Mouse (Mus musculus): Measurements from ENCODE around the gene Capn11.

Capn11 gene

DNA sequence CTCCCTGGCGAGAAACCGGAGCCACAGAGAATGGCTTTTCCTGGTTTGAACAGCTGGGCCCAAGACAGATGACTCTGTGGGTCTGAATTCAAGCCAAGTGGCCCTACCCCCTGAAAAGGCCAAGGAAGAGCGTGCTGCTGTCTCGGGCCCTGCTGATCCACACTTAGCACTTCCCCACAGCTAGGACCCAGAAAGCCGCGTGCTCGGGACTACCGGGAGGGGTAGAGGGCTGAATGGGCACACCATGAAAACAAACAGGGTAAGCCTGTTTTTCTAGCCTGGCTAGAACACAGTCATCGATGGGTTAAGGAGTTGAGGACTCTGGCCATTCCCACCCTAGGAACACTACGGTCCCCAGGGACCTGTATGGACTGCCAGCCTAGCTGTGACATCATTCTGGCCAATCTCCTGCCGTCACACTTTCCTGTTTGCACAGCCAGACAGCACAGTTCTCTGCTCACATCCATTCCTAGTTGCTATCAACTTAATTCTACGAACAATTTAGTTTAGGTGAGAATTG, 78.1 kb downstream of the Capn11 start:
- DNase-seq: no peak
